Mouse (Mus musculus) C2C12 (cell line): ENCODE results near the gene Nars2. TPM values are rescaled to one million over a fixed set of nuclear protein-coding genes. Genes with fewer than 3 reads are reported as not detected.

Experiments used
- H3K27me3 ChIP-seq: one replicate; pipeline ENCODE4 v1.6.1; 2011; ENCODE audit not compliant: control insufficient read depth, insufficient read depth, insufficient read length
- H3K36me3 ChIP-seq: one replicate; pipeline ENCODE4 v1.6.1; 2011; ENCODE audit not compliant: control insufficient read depth, insufficient read depth
- H3K4me3 ChIP-seq: one replicate; pipeline ENCODE4 v1.5.1; 2011; ENCODE audit warnings: mild to moderate bottlenecking, control low read depth; ENCODE audit not compliant: poor library complexity, insufficient read depth, severe bottlenecking
- H3K79me2 ChIP-seq: one replicate; pipeline ENCODE4 v1.6.1; 2011; ENCODE audit not compliant: control insufficient read depth, insufficient read depth
- H3K79me3 ChIP-seq: one replicate; pipeline ENCODE4 v1.6.1; 2011; ENCODE audit warnings: low read depth, control low read depth
- H3ac ChIP-seq: one replicate; pipeline ENCODE3; 2011; ENCODE audit warnings: low read depth; ENCODE audit not compliant: control insufficient read depth, insufficient read length
- CEBPB ChIP-seq: IDR thresholded peaks from one replicate; pipeline ENCODE4 v1.6.1; 2011; ENCODE audit warnings: low read depth, mild to moderate bottlenecking, control low read depth, moderate library complexity
- CTCF ChIP-seq: IDR thresholded peaks from one replicate; pipeline ENCODE4 v1.5.1; 2011; ENCODE audit not compliant: control insufficient read depth, insufficient read depth, insufficient read length
- FOSL1 ChIP-seq: IDR thresholded peaks from one replicate; pipeline ENCODE4 v1.8.0; 2011; ENCODE audit warnings: mild to moderate bottlenecking, low read length; ENCODE audit not compliant: poor library complexity, insufficient read depth, severe bottlenecking
- MAX ChIP-seq: IDR thresholded peaks from one replicate; pipeline ENCODE4 v1.6.1; 2011; ENCODE audit warnings: mild to moderate bottlenecking, control low read depth
- MYOD1 ChIP-seq: IDR thresholded peaks from one replicate; pipeline ENCODE4 v1.6.1; 2011; ENCODE audit warnings: low read depth; ENCODE audit not compliant: control insufficient read depth, insufficient read length
- MYOG ChIP-seq: IDR thresholded peaks from one replicate; pipeline ENCODE4 v1.6.1; 2011; ENCODE audit not compliant: control insufficient read depth, insufficient read length; ENCODE audit errors: extremely low read depth
- USF1 ChIP-seq: IDR thresholded peaks from one replicate; pipeline ENCODE4 v1.6.1; 2011; ENCODE audit warnings: low read depth, mild to moderate bottlenecking, control low read depth, moderate library complexity
- long read RNA-seq, 2 experiments: library from polyadenylated mRNA; unstranded; transcript quantifications; one replicate each; pipeline ENCODE4 v2.0.0; 2019 to 2020
- polyA plus RNA-seq: library from polyadenylated mRNA; unstranded; fragments of >200 nt; fragmentation: generic; extraction: Trizol; gene quantifications from one replicate; pipeline ENCODE4 v1.2.1, GENCODE M21; 2012; ENCODE audit warnings: missing spikeins

Nars2 gene
- polyA plus RNA-seq, result 5.6 TPM
- long read RNA-seq, experiment 1, transcript Nars2-201 (14 exons, 3,778 nt), result major isoform, 5 of 10 reads
- long read RNA-seq, experiment 1, partial matches to known transcripts, result 2 of 10 reads
- long read RNA-seq, experiment 1, other reads (novel, unspliced or antisense), result 3 of 10 reads
- long read RNA-seq, experiment 2, transcript Nars2-201 (14 exons, 3,778 nt), result major isoform, 39 of 63 reads
- long read RNA-seq, experiment 2, partial matches to known transcripts, result 7 of 63 reads
- long read RNA-seq, experiment 2, other reads (novel, unspliced or antisense), result 17 of 63 reads

GRCm38 (mm10) chr7:96951281-96952051 is at the start of gene Nars2:
Gene Nars2 (plus strand): TSS chr7:96951505.
- Histone ChIP-seq H3K79me2 (peaks cover 23% of the 10 kb centered on the region), H3K36me3 (peaks cover 3% of the 10 kb centered on the region), H3K27me3 (no peaks in the 10 kb centered on the region), H3K79me3 (peaks cover 8% of the 10 kb centered on the region), H3ac (peak within 1 kb of the TSS; percentile 89), H3K4me3 (peak within 1 kb of the TSS; percentile 48)
- TF ChIP-seq CEBPB (no peak), MYOD1 (no peak), CTCF (no peak), MYOG (no peak), MAX (no peak), FOSL1 (no peak), USF1 (no peak)

- Histone ChIP-seq H3K4me3 (no peak overlapping the region), H3K79me2 (no peaks in the 10 kb centered on the region), H3K36me3 (no peaks in the 10 kb centered on the region), H3K27me3 (no peaks in the 10 kb centered on the region), H3K79me3 (no peaks in the 10 kb centered on the region), H3ac (no peak overlapping the region)
- no peak for TF ChIP-seq CEBPB
- TF ChIP-seq CTCF, result no peak
- no peak for TF ChIP-seq MYOG
- no peak for TF ChIP-seq MYOD1
- no peak for TF ChIP-seq MAX
- no peak for TF ChIP-seq FOSL1
- TF ChIP-seq USF1, result no peak
Measured at GRCm38 (mm10) chr7:96902183-96902582, 49.1 kb upstream of the Nars2 start.

GRCm38 (mm10) chr7:96903088-96903985 is 48.0 kb upstream of the Nars2 start:
- H3K4me3 ChIP-seq, result no peak overlapping the region
- no peaks in the 10 kb centered on the region for H3K79me3 ChIP-seq
- no peaks in the 10 kb centered on the region for H3K27me3 ChIP-seq
- TF ChIP-seq FOSL1 (no peak), CEBPB (no peak), CTCF (no peak), MYOG (no peak), MYOD1 (no peak), MAX (no peak), USF1 (no peak)
- H3K36me3 ChIP-seq, result no peaks in the 10 kb centered on the region
- H3K79me2 ChIP-seq, result no peaks in the 10 kb centered on the region
- no peak overlapping the region for H3ac ChIP-seq

- no peak overlapping the region for H3K4me3 ChIP-seq
- no peaks in the 10 kb centered on the region for H3K36me3 ChIP-seq
- no peaks in the 10 kb centered on the region for H3K79me2 ChIP-seq
- no peak overlapping the region for H3ac ChIP-seq
- no peaks in the 10 kb centered on the region for H3K79me3 ChIP-seq
- TF ChIP-seq MYOG (no peak), CEBPB (no peak), MAX (no peak), FOSL1 (no peak), USF1 (no peak), CTCF (no peak), MYOD1 (no peak)
- H3K27me3 ChIP-seq, result no peaks in the 10 kb centered on the region
Measured at GRCm38 (mm10) chr7:96904442-96904841, 46.9 kb upstream of the Nars2 start.

- no peaks in the 10 kb centered on the region for H3K27me3 ChIP-seq
- no peak overlapping the region for H3ac ChIP-seq
- H3K36me3 ChIP-seq, result no peaks in the 10 kb centered on the region
- H3K79me3 ChIP-seq, result no peaks in the 10 kb centered on the region
- TF ChIP-seq MYOG (no peak), USF1 (no peak), CEBPB (no peak), CTCF (no peak), MAX (no peak), MYOD1 (no peak), FOSL1 (no peak)
- no peak overlapping the region for H3K4me3 ChIP-seq
- no peaks in the 10 kb centered on the region for H3K79me2 ChIP-seq
Measured at GRCm38 (mm10) chr7:96904936-96905335, 46.4 kb upstream of the Nars2 start.
